Mouse (Mus musculus) brown adipose tissue, adult 24 weeks (tissue): ENCODE data around the gene Rack1. TPM values are rescaled to one million over a fixed set of nuclear protein-coding genes. Genes with fewer than 3 reads are reported as not detected.
A peak's percentile ranks its signal among the peaks of the same experiment; 100 is the strongest.
"Not testable (repeated sequence)": the region's sequence is repeated elsewhere in the genome, so short reads cannot be mapped to it uniquely, and the experiment has no call there.

ENCODE experiments used
- H3K27ac ChIP-seq: fragments of 200-500 bp; replicated peaks from 2 replicates; pipeline ENCODE4 v1.5.1; 2012; ENCODE audit warnings: low read depth, mild to moderate bottlenecking, low read length
- H3K4me1 ChIP-seq: fragments of 200-500 bp; 2 replicates; pipeline ENCODE4 v1.6.1; 2012; ENCODE audit warnings: low read length, mixed read lengths; ENCODE audit not compliant: control insufficient read depth, insufficient read depth, insufficient read length
- H3K4me3 ChIP-seq: fragments of 200-500 bp; 2 replicates; pipeline ENCODE4 v1.5.1; 2012; ENCODE audit warnings: low read depth, mild to moderate bottlenecking, low read length, moderate library complexity; ENCODE audit not compliant: insufficient read depth
- polyA plus RNA-seq: library from polyadenylated mRNA; stranded (reverse); fragments of >200 nt; gene quantifications from 2 replicates; pipeline ENCODE4 v1.2.4, GENCODE M21; 2012; ENCODE audit not compliant: missing spikeins, insufficient read depth, insufficient read length

Rack1 gene
- polyA plus RNA-seq: 405 and 526 TPM in 2 replicates

DNA sequence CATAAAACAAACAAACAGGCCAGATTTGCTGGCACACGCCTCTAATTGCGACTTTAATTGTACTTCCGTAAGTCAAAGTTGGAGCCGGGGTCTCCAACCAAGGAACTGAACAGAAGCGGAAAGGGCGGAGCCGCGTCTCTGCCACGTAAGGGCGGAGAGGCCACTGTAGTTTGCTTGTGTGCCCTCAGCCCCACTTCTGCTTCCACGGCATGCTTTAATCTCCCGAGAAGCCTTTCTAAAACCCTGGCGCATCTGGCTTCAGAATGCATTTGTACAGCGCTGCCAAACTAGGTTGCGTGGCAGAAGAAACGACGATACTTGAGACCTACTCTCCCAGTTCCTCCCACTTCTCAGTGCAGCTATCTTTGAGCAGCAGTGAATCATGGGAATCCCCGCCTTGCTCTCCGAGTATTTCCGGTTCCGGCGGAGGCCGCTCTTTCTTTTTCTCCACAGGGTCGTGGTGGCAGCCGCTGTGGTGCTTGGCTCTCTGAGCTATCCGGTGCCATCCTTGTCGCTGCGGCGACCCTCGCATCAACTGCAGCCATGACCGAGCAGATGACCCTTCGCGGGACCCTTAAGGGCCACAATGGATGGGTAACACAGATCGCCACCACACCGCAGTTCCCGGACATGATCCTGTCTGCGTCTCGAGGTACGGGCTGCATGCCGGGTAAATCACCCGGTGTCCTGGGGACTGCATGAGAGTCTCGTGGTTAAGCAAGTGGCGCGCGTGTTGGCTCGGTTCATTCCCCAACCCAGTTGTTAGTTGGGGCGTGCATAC, at the start of gene Rack1:
Gene Rack1, plus strand, starts transcription at position 412 of the 781 bp plus-strand sequence.
- Histone ChIP-seq H3K27ac (peak within 1 kb of the TSS; percentile 96), H3K4me3 (peak within 1 kb of the TSS; percentile 79), H3K4me1 (peaks cover 4% of the 10 kb centered on the region; the same call in 1 of the 2 replicates)

GRCm38 (mm10) chr11:48750428-48750827, 49.7 kb upstream of the Rack1 start:
- H3K4me3 ChIP-seq: no peak overlapping the region
- H3K27ac ChIP-seq: no peak overlapping the region
- H3K4me1 ChIP-seq: no peaks in the 10 kb centered on the region

DNA sequence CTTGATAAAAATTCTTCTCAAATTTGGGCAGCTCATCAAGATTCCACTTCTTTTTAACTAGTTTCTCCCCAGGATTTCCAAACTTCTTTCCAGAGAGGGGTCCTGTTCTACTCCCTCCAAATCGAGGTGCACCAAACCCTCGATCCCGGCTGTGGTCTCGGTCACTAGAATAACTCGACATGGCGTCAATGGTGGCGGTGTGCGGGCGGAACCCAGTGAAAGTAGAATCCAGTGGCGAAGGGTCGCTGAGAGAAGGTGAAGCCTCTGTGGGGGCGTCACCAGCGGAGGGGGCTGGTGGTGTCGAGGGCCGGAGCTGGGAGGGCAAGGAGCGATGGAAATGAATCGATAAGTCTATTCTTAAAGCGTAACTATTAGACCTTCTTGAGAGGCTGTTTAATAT, 46.6 kb upstream of the Rack1 start:
- not testable (repeated sequence) for H3K4me3 ChIP-seq, H3K4me1 ChIP-seq, H3K27ac ChIP-seq

GRCm38 (mm10) chr11:48759021-48759420, 41.1 kb upstream of the Rack1 start:
- Histone ChIP-seq H3K4me3 (no peak overlapping the region), H3K4me1 (no peaks in the 10 kb centered on the region), H3K27ac (no peak overlapping the region)

- Histone ChIP-seq H3K4me3 (no peak overlapping the region), H3K4me1 (no peaks in the 10 kb centered on the region), H3K27ac (no peak overlapping the region)
These were observed 36.0 kb upstream of the Rack1 start for GRCm38 (mm10) chr11:48764119-48764518.

DNA sequence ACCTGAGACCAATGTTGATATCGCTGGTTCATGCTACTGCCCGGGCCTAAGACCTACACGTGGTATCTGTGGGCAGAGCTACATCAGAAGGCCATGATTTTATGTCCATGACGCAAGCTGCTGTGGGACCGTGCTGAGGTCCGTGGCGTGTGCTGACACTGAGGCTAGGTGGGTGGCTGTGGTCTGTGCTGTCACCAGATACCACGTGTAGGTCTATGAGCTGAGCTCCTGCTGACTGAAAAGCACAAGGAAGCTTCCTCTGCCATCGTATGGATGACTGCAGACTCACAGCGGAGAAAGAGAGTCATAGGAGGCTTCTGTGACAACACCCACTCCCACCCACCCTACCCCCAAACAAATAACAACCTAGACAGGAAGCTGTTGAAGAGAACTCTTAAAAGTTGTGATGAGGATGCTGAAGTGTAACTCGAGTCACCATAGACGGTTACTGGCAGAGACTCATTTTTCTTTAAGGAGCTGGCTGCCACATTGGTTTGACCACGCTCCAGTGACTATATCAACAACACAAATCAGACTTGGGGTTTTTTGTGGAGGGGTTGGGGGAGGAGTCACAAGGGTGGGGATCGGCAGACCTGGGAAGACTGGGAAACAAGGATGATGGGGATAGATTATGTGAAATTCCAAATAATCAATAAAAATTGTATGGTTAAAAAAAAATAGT, 32.8 kb upstream of the Rack1 start:
- Histone ChIP-seq H3K4me1 (no peaks in the 10 kb centered on the region), H3K27ac (no peak overlapping the region), H3K4me3 (no peak overlapping the region)

GRCm38 (mm10) chr11:48771691-48772090, 28.4 kb upstream of the Rack1 start:
- Histone ChIP-seq H3K27ac (no peak overlapping the region), H3K4me1 (no peaks in the 10 kb centered on the region), H3K4me3 (no peak overlapping the region)

DNA sequence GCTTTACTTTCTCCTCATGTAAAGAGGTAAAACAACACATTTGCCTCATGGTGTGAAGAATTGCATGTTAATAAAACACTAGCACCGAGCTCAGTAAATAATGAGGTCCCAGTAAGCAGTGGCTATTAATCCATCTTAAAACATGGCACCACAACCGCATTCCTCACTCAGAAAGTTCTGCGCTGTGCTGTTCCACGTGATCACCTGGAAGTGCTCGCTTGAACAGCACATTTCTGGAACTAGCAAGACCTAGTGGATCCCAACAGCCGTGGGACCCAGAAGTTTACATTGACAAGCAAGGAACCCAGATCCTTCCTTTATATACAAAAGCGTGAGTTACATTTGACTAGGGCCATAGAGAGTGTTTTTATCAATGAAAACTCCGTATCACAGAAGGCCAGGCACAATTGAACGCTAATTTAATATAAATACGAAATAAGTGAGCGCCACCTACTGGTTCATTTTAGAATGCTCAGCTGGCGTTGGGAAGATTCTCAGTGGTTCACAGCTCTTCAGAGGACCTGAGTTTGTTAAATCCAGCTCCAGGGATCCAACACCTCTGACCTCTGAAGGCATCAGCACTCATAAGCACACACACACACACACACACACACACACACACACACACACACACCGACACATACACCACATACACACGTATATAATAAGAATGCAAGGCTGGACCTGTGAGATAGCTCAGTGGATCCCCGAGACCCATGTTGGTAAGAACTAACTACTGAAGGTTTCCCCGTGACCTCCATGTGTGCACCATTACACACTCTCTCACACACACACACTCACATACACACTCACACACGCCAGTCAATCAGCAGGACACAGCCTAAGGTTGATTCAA, 25.5 kb upstream of the Rack1 start:
- no peak overlapping the region for H3K4me3 ChIP-seq
- H3K4me1 ChIP-seq: no peaks in the 10 kb centered on the region
- H3K27ac ChIP-seq: no peak overlapping the region

- Histone ChIP-seq H3K4me3 (no peak overlapping the region), H3K4me1 (no peaks in the 10 kb centered on the region), H3K27ac (no peak overlapping the region)
These were observed 24.6 kb upstream of the Rack1 start for GRCm38 (mm10) chr11:48775483-48775882.

GRCm38 (mm10) chr11:48776664-48777063, 23.5 kb upstream of the Rack1 start:
- Histone ChIP-seq H3K27ac (no peak overlapping the region), H3K4me3 (no peak overlapping the region), H3K4me1 (no peaks in the 10 kb centered on the region)

GRCm38 (mm10) chr11:48777303-48777702, 22.8 kb upstream of the Rack1 start:
- H3K4me3 ChIP-seq: no peak overlapping the region

DNA sequence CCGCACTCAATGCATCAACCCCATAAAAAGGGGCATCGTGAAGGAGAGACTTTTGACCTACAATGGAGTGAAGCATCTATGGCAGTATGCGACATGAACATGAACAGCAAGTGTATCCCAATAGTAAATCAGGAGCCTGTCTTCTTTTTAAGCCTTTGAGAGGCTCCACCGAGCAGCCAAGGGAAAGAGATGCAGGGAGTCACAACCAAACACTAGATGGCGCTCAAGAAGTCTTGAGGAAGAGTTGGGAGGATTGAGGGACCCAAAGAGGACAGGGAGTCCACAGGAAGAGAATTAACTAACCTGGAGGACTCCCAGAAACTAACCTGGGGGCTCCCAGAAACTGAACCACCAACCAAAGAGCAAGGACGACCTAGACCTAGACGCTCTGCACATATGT, 20.7 kb upstream of the Rack1 start:
- Histone ChIP-seq H3K4me3 (no peak overlapping the region), H3K4me1 (no peaks in the 10 kb centered on the region), H3K27ac (no peak overlapping the region)

More at GRCm38 (mm10) chr11:48777303-48777702, 22.8 kb upstream of the Rack1 start:
- no peak overlapping the region for H3K27ac ChIP-seq
- H3K4me1 ChIP-seq: no peaks in the 10 kb centered on the region

- H3K4me3 ChIP-seq: no peak overlapping the region
- H3K4me1 ChIP-seq: no peaks in the 10 kb centered on the region
- no peak overlapping the region for H3K27ac ChIP-seq
These were observed 17.9 kb upstream of the Rack1 start for GRCm38 (mm10) chr11:48782243-48782642.

DNA sequence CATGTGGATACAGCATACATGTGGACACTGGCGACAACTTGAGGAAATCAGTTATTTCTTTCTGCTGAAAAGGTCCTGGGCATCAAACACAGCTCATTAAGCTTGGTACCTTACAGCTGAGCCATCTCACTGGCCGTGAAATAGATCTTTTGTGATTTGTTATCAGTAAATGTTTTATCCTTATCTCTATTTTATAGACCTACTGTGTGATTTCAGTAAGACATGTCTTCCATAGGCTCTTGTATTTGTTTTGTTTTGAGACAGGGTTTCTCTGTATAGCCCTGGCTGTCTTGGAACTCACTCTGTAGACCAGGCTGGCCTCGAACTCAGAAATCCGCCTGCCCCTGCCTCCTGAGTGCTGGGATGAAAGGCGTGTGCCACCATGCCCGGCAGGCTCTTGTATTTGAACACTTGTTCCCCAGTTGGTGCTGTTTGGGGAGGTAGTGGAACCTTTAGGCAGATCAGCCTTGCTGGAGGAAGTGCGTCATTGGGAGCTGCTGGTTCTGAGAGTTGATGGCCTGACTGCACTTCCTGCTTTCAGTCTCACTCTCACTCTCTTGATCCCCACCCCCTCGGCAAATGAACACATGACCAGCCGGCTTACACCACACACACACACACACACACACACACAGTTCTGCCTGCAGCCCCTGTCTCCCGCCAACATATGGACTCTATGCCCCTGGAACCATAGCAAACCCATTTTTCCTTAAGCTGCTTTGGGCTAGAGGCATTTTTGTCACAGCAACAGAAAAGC, 12.5 kb upstream of the Rack1 start:
- Histone ChIP-seq H3K4me3 (peak overlapping the region; percentile 32; the same call in 1 of the 2 replicates), H3K4me1 (no peaks in the 10 kb centered on the region), H3K27ac (no peak overlapping the region)
